Mouse (Mus musculus): ENCODE measurements at regions not wholly inside any gene's neighbourhood (a gene's known extent, or its start where the extent isn't known, plus 50 kb on each side); places are given as distances from the start of the nearest gene placed in this dataset.

DNA sequence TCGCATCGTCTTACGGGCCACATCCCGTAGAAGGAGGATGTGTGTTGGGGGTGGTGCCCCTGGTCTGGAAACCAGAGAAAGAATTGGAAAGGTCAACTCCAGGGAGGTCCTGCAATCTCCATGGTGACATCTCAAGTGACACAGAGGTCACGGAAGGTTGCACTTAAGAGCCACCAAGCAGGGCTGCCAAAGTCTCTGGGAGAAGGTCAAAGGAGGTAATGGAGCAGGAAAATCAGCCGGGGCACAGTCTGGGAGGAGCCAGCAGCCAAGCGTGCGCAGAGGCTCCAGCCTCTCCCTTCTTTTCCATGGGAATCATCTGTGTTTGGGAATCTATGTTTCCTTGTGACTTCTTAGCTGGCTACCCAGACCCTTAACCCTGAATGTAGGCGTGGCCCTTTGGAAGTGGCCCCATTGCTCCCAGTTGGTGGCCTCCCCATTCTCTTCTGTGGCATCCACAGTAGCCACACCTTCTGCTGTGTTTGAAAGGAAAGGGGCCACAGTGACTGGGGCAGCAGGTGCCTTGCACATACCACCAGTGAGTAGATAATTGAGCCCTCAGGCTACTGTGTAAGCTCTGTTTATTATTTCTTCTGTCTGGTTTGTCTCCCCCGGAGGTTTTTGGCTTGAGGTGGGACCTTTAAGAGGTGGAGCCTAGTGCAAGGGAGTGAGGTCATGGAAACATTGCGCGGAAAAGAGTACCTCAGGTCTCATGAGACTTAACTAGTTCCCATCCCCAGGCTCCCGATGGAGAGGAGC, 178.5 kb upstream of the Cops8 start:
- Histone ChIP-seq H3K4me3 (no peak overlapping the region), H3K27me3 (0 out of 2 replicates have a peak, but pooled peaks cover 8% of the 10 kb centered on the region), H3K27ac (replicated peaks) (no peak overlapping the region), H3K9ac (no peak overlapping the region), H3K4me2 (no peak overlapping the region), H3K9me3 (no peaks in the 10 kb centered on the region), H3K36me3 (no peaks in the 10 kb centered on the region), H3K4me1 (replicated peaks) (peaks cover 10% of the 10 kb centered on the region)
- WGBS: 13% methylated on average over 13 of the region's 13 CpGs
- no peak for ATAC-seq (ENCODE audit: low read depth)

GRCm38 (mm10) chr1:90428334-90428733, 174.4 kb upstream of the Cops8 start:
- Histone ChIP-seq H3K4me2 (no peak overlapping the region), H3K9me3 (no peaks in the 10 kb centered on the region), H3K4me1 (replicated peaks) (peaks cover 10% of the 10 kb centered on the region), H3K9ac (no peak overlapping the region), H3K27ac (replicated peaks) (no peak overlapping the region), H3K27me3 (no peaks in the 10 kb centered on the region), H3K4me3 (no peak overlapping the region), H3K36me3 (no peaks in the 10 kb centered on the region)
- ATAC-seq (ENCODE audit: low read depth): no peak
- WGBS: 95% methylated on average over 6 of the region's 6 CpGs

DNA sequence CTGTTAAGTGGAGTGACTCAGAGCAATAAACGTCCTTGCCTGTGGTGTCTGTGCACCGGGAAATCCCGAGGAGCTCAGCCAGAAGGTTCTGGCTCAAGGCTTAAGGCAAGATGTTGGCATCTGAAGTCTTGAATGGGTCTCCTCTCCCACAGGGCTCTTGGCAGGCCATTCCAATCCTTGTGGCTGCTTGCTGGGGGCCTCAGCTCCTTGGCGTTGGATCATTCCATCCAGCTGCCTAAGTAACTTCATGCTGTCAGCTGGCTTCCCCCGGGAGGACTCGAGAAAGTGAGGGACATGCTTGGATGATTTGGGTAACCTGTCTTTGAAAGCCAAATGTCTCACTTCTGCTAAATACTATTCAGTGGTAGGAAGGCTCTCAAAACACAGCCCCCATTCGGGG, 174.0 kb upstream of the Cops8 start:
- Histone ChIP-seq H3K36me3 (no peaks in the 10 kb centered on the region), H3K9ac (no peak overlapping the region), H3K4me3 (no peak overlapping the region), H3K9me3 (no peaks in the 10 kb centered on the region), H3K4me2 (no peak overlapping the region), H3K27me3 (no peaks in the 10 kb centered on the region), H3K27ac (replicated peaks) (no peak overlapping the region), H3K4me1 (replicated peaks) (peaks cover 12% of the 10 kb centered on the region)
- 83% methylated on average over 7 of the region's 7 CpGs for WGBS
- no peak for ATAC-seq (ENCODE audit: low read depth)

- peaks cover 13% of the 10 kb centered on the region; the same call in 1 of the 2 replicates for H3K4me1 ChIP-seq (replicated peaks)
- no peak overlapping the region for H3K4me3 ChIP-seq
- ATAC-seq (ENCODE audit: low read depth): no peak
- no peak overlapping the region for H3K4me2 ChIP-seq
- no peaks in the 10 kb centered on the region for H3K9me3 ChIP-seq
- H3K27me3 ChIP-seq: no peaks in the 10 kb centered on the region
- WGBS: 86% methylated on average over 9 of the region's 9 CpGs
- no peak overlapping the region for H3K9ac ChIP-seq
- no peaks in the 10 kb centered on the region for H3K36me3 ChIP-seq
- H3K27ac ChIP-seq (replicated peaks): no peak overlapping the region
Measured at GRCm38 (mm10) chr1:90430480-90430879, 172.3 kb upstream of the Cops8 start.

- ATAC-seq (ENCODE audit: low read depth): no peak
- H3K27me3 ChIP-seq: no peaks in the 10 kb centered on the region
- no peaks in the 10 kb centered on the region for H3K9me3 ChIP-seq
- 64% methylated on average over 6 of the region's 6 CpGs for WGBS
- H3K9ac ChIP-seq: no peak overlapping the region
- no peaks in the 10 kb centered on the region for H3K36me3 ChIP-seq
- H3K4me2 ChIP-seq: no peak overlapping the region
- H3K4me1 ChIP-seq (replicated peaks): peaks cover 13% of the 10 kb centered on the region; the same call in 1 of the 2 replicates
- no peak overlapping the region for H3K27ac ChIP-seq (replicated peaks)
- no peak overlapping the region for H3K4me3 ChIP-seq
Measured at GRCm38 (mm10) chr1:90431783-90432182, 171.0 kb upstream of the Cops8 start.

DNA sequence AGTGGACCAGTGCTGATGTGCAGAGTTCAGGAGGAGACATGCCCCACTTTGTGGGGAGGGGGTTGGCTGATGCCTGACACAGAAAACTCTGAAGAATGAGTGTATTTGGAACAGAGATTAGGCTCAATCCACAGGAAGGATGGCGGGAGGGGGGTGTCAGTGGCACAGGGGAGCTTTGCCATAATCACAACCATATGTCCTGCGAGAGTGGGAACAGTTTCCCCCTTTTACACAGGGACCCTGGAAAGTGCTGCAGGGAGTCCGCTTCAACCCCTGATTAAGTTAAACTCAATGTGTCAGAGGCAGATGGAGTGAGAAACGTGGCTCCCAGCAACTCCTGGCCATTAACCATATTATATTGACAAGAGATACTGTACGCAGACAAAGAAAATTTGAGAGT, 168.9 kb upstream of the Cops8 start:
- no peak overlapping the region for H3K27ac ChIP-seq (replicated peaks)
- WGBS: 80% methylated on average over 5 of the region's 5 CpGs
- no peaks in the 10 kb centered on the region for H3K27me3 ChIP-seq
- H3K4me3 ChIP-seq: no peak overlapping the region
- ATAC-seq (ENCODE audit: low read depth): no peak
- peaks cover 13% of the 10 kb centered on the region; the same call in 1 of the 2 replicates for H3K4me1 ChIP-seq (replicated peaks)
- H3K36me3 ChIP-seq: no peaks in the 10 kb centered on the region
- H3K9ac ChIP-seq: no peak overlapping the region
- H3K9me3 ChIP-seq: no peaks in the 10 kb centered on the region
- no peak overlapping the region for H3K4me2 ChIP-seq

- WGBS: 10% methylated on average over 1 of the region's 1 CpGs
- Histone ChIP-seq H3K9ac (no peak overlapping the region), H3K9me3 (no peaks in the 10 kb centered on the region), H3K36me3 (no peaks in the 10 kb centered on the region), H3K4me3 (no peak overlapping the region), H3K4me1 (replicated peaks) (peaks cover 38% of the 10 kb centered on the region), H3K27me3 (no peaks in the 10 kb centered on the region), H3K4me2 (no peak overlapping the region), H3K27ac (replicated peaks) (no peak overlapping the region)
- peak; percentile 79; the same call in 1 of the 2 replicates for ATAC-seq (ENCODE audit: low read depth)
Measured at GRCm38 (mm10) chr1:90440638-90441037, 162.1 kb upstream of the Cops8 start.

- Histone ChIP-seq H3K4me2 (no peak overlapping the region), H3K4me1 (replicated peaks) (peaks cover 38% of the 10 kb centered on the region), H3K27ac (replicated peaks) (no peak overlapping the region), H3K9ac (no peak overlapping the region), H3K36me3 (no peaks in the 10 kb centered on the region), H3K9me3 (no peaks in the 10 kb centered on the region), H3K27me3 (no peaks in the 10 kb centered on the region), H3K4me3 (no peak overlapping the region)
- peak; percentile 32; the same call in 1 of the 2 replicates for ATAC-seq (ENCODE audit: low read depth)
- 33% methylated on average over 10 of the region's 10 CpGs for WGBS
Measured at GRCm38 (mm10) chr1:90441134-90441868, 161.5 kb upstream of the Cops8 start.

DNA sequence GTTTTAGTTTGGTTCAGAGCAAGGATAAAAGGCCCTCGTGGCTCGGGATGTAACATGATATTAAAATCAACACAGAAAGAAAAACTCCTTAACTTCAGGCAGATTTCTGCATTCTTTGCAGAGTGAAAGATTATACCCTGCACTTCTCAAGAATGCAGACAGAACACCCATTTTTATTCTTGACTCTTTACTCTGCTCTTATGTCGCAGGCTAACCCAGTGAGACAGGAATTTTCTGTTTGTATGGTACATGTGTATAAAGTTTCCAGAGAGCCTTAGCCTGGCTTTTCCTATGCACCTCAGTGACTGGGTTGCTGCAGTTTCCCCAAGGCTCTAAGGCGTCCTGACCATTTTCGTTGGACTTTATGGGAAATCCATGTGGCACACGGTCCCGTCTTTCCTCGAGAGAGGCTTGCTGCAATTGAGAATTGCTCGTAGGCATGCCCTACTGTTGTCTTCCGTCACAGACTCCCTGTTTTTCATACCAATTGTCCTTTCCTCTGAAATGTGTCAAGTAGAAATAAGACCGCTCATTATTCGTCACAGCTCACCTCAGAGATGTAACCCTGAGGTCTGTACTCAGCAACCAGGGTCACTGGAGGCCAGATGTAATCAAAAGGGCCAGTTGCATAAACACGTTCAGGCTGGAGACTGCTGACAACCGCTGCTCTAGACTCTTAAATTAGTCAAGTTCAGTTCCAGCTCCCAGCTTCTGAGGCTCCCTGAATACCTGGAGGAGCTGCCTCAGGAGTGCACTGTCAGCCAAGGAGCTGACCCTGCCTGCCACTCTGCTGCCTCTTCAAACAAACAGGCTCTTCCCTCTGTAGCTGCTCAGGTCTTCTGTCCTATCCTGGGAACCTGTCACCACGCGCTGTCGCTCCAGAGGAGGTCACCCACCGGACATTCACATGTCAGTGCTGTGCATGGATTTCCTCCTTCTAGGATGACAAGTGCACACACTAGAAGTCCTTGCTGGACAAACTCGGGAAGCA, 160.2 kb upstream of the Cops8 start:
- no peaks in the 10 kb centered on the region for H3K9me3 ChIP-seq
- no peaks in the 10 kb centered on the region for H3K27me3 ChIP-seq
- H3K36me3 ChIP-seq: no peaks in the 10 kb centered on the region
- H3K4me3 ChIP-seq: no peak overlapping the region
- no peak overlapping the region for H3K4me2 ChIP-seq
- H3K9ac ChIP-seq: no peak overlapping the region
- no peak for ATAC-seq (ENCODE audit: low read depth)
- peaks cover 38% of the 10 kb centered on the region for H3K4me1 ChIP-seq (replicated peaks)
- H3K27ac ChIP-seq (replicated peaks): no peak overlapping the region
- WGBS: 63% methylated on average over 19 of the region's 19 CpGs

- H3K4me3 ChIP-seq: no peak overlapping the region
- H3K36me3 ChIP-seq: no peaks in the 10 kb centered on the region
- H3K27me3 ChIP-seq: 0 out of 2 replicates have a peak, but pooled peaks cover 3% of the 10 kb centered on the region
- peaks cover 21% of the 10 kb centered on the region for H3K4me1 ChIP-seq (replicated peaks)
- H3K9me3 ChIP-seq: no peaks in the 10 kb centered on the region
- WGBS: 35% methylated on average over 7 of the region's 7 CpGs
- no peak overlapping the region for H3K27ac ChIP-seq (replicated peaks)
- no peak overlapping the region for H3K9ac ChIP-seq
- no peak overlapping the region for H3K4me2 ChIP-seq
- ATAC-seq (ENCODE audit: low read depth): no peak
Measured at GRCm38 (mm10) chr1:90449571-90450226, 153.1 kb upstream of the Cops8 start.

GRCm38 (mm10) chr1:90451942-90452557, 150.7 kb upstream of the Cops8 start:
- ATAC-seq (ENCODE audit: low read depth): peak; percentile 54; the same call in 1 of the 2 replicates
- WGBS: 28% methylated on average over 6 of the region's 6 CpGs

More at GRCm38 (mm10) chr1:90451942-90452557, 150.7 kb upstream of the Cops8 start:
- H3K27ac ChIP-seq (replicated peaks): no peak overlapping the region
- H3K4me2 ChIP-seq: no peak overlapping the region
- peaks cover 28% of the 10 kb centered on the region for H3K4me1 ChIP-seq (replicated peaks)
- H3K27me3 ChIP-seq: 0 out of 2 replicates have a peak, but pooled peaks cover 3% of the 10 kb centered on the region
- no peaks in the 10 kb centered on the region for H3K9me3 ChIP-seq
- H3K36me3 ChIP-seq: no peaks in the 10 kb centered on the region
- no peak overlapping the region for H3K9ac ChIP-seq
- no peak overlapping the region for H3K4me3 ChIP-seq
